Mouse (Mus musculus) effector memory CD4-positive, alpha-beta T cell, adult 7 months (primary cell): Measurements from ENCODE around the gene Vmn1r196. TPM values are rescaled to one million over a fixed set of nuclear protein-coding genes. Genes with fewer than 3 reads are reported as not detected.

ENCODE experiments used
- polyA plus RNA-seq: library from polyadenylated mRNA; unstranded; fragments of 100-300 nt; shearing (Covaris generic); gene quantifications from one replicate; pipeline ENCODE4 v1.2.1, GENCODE M21; 2017

Vmn1r196 gene
- polyA plus RNA-seq: 0.15 TPM

GRCm38 (mm10) chr13:22289620-22290019 is at the start of gene Vmn1r196:
Gene Vmn1r196, plus strand, starts transcription at chr13:22289920.

GRCm38 (mm10) chr13:22243915-22244314 is 45.8 kb upstream of the Vmn1r196 start, which contains the start of gene Vmn1r194:
Gene Vmn1r194, plus strand, starts transcription at chr13:22244215.

GRCm38 (mm10) chr13:22270222-22270621 is 19.5 kb upstream of the Vmn1r196 start, which contains the start of gene Vmn1r195:
Gene Vmn1r195, plus strand, starts transcription at chr13:22270522.

GRCm38 (mm10) chr13:22324289-22324688 is 34.6 kb downstream of the Vmn1r196 start, which contains the start of gene Vmn1r197:
Gene Vmn1r197, plus strand, starts transcription at chr13:22324589.

Other genes starting within 250 kb of the Vmn1r196 start
- gene Hist1h4i, start 248.6 kb upstream of the Vmn1r196 start, polyA plus RNA-seq: 10.9 TPM
- gene Hist1h2ag, start 247.0 kb upstream of the Vmn1r196 start, polyA plus RNA-seq: not detected
- gene Hist1h2bj, start 246.7 kb upstream of the Vmn1r196 start, polyA plus RNA-seq: 1.3 TPM
- gene Vmn1r188, start 205.5 kb upstream of the Vmn1r196 start, polyA plus RNA-seq: not detected
- not detected for gene Vmn1r189, start 184.1 kb upstream of the Vmn1r196 start, polyA plus RNA-seq
- not detected for gene Vmn1r191, start 106.0 kb upstream of the Vmn1r196 start, polyA plus RNA-seq
- not detected for gene Vmn1r192, start 98.8 kb upstream of the Vmn1r196 start, polyA plus RNA-seq
- gene Vmn1r193, start 66.8 kb upstream of the Vmn1r196 start, polyA plus RNA-seq: 0.06 TPM
- gene Vmn1r194, start 45.7 kb upstream of the Vmn1r196 start, polyA plus RNA-seq: not detected
- not detected for gene Vmn1r195, start 19.4 kb upstream of the Vmn1r196 start, polyA plus RNA-seq
- not detected for gene Vmn1r197, start 34.7 kb downstream of the Vmn1r196 start, polyA plus RNA-seq
- gene Vmn1r198, start 60.4 kb downstream of the Vmn1r196 start, polyA plus RNA-seq: 0.46 TPM
- not detected for gene Vmn1r199, start 89.9 kb downstream of the Vmn1r196 start, polyA plus RNA-seq
- 0.67 TPM for gene Vmn1r200, start 100.5 kb downstream of the Vmn1r196 start, polyA plus RNA-seq
- not detected for gene Vmn1r201, start 182.0 kb downstream of the Vmn1r196 start, polyA plus RNA-seq
- 0.07 TPM for gene Vmn1r202, start 215.5 kb downstream of the Vmn1r196 start, polyA plus RNA-seq
- gene Vmn1r203, start 228.2 kb downstream of the Vmn1r196 start, polyA plus RNA-seq: 0.12 TPM